Mouse (Mus musculus): ENCODE results near the gene Hace1. TPM values are rescaled to one million over a fixed set of nuclear protein-coding genes. Genes with fewer than 3 reads are reported as not detected.

The Hace1 gene
- polyA plus RNA-seq, 1 experiment from 2014 or later = 38.9 TPM

DNA sequence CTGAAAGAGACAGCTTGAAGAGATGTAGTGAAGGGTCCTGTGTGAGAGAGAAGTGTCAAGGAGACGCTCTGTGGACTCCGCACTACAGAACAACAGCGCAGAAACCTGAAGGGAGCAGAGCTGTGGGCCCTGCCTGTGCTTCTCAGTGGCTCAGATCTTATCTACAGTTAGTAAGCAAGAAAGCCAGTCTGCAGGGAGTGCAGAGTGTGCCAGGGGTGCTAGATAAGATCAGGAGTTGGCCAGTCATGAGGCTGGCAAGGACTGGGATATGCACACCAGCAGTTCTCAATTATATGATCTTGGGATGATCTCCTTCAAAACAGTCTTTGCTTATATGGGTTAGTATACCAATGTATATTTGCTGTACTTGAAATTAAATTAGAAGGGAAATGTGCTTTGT is 121.3 kb downstream of the Hace1 start:
- Histone ChIP-seq H3K9me3 (replicated peaks) (no peaks in the 10 kb centered on the region), H3K36me3 (replicated peaks) (peaks cover 22% of the 10 kb centered on the region), H3K27ac (replicated peaks) (no peak overlapping the region), H3K4me1 (replicated peaks) (no peaks in the 10 kb centered on the region), H3K27me3 (no peaks in the 10 kb centered on the region), H3K4me3 (replicated peaks) (no peak overlapping the region), H3K4me2 (no peak overlapping the region), H3K9ac (no peak overlapping the region)
- no peak; the same call in 1 of the 2 replicates for ATAC-seq (ENCODE audit: insufficient read depth)
- WGBS (ENCODE audit: insufficient replicate concordance) = 91% methylated on average over 3 of the region's 3 CpGs

DNA sequence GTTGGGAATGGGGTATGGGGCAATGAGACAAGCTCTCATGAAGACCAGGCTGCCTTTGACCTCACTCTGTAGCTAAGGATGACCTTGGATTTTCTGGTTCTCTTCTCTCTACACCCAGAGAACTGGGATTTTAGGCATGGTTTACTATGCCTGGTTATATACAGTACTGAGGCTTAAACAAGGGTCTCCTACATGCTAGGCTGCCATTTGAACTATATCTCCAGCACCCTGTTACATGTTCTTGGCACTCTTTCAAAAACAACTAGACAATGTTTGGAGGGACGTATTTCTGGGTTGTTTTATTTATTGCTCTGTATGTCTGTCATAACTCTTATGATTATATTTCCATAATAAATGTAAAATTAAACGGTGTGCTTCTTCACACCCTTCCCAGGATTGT is 129.2 kb downstream of the Hace1 start:
- WGBS (ENCODE audit: insufficient replicate concordance) = 83% methylated on average over 2 of the region's 2 CpGs
- ATAC-seq (ENCODE audit: insufficient read depth) = no peak
- Histone ChIP-seq H3K9me3 (replicated peaks) (no peaks in the 10 kb centered on the region), H3K4me2 (no peak overlapping the region), H3K27me3 (no peaks in the 10 kb centered on the region), H3K4me1 (replicated peaks) (no peaks in the 10 kb centered on the region), H3K9ac (no peak overlapping the region), H3K36me3 (replicated peaks) (peaks cover 47% of the 10 kb centered on the region), H3K4me3 (replicated peaks) (no peak overlapping the region), H3K27ac (replicated peaks) (no peak overlapping the region)

GRCm38 (mm10) chr10:45710848-45711247 is 133.2 kb downstream of the Hace1 start:
- Histone ChIP-seq H3K4me3 (replicated peaks) (no peak overlapping the region), H3K36me3 (replicated peaks) (peaks cover 67% of the 10 kb centered on the region), H3K27me3 (no peaks in the 10 kb centered on the region), H3K9me3 (replicated peaks) (no peaks in the 10 kb centered on the region), H3K4me2 (no peak overlapping the region), H3K4me1 (replicated peaks) (no peaks in the 10 kb centered on the region), H3K9ac (no peak overlapping the region), H3K27ac (replicated peaks) (no peak overlapping the region)
- WGBS (ENCODE audit: insufficient replicate concordance) = 87% methylated on average over 3 of the region's 3 CpGs
- no peak for ATAC-seq (ENCODE audit: insufficient read depth)

DNA sequence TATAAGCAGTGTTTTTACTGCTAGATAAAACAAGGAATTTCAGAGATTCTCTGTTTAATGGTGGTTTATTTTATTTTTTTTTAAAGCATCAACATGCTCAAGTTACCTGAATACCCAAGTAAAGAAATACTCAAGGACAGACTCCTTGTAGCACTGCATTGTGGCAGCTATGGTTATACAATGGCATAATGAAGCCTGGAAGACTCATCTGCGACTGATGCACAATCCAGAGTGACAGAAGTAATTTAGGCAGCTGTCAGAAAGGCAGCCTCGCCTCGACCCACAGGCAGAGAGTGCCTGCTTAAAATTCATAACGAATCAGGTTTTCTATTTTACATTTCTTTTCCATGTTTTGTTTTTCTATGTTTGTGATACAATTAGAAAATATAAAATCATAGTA is 133.7 kb downstream of the Hace1 start:
- H3K9ac ChIP-seq = no peak overlapping the region
- H3K36me3 ChIP-seq (replicated peaks) = peaks cover 69% of the 10 kb centered on the region
- no peak overlapping the region for H3K27ac ChIP-seq (replicated peaks)
- no peak overlapping the region for H3K4me2 ChIP-seq
- no peak for ATAC-seq (ENCODE audit: insufficient read depth)
- no peaks in the 10 kb centered on the region for H3K27me3 ChIP-seq
- H3K4me3 ChIP-seq (replicated peaks) = no peak overlapping the region
- no peaks in the 10 kb centered on the region for H3K4me1 ChIP-seq (replicated peaks)
- no peaks in the 10 kb centered on the region for H3K9me3 ChIP-seq (replicated peaks)
- WGBS (ENCODE audit: insufficient replicate concordance) = 80% methylated on average over 4 of the region's 4 CpGs

Small RNA genes lying within 50 kb of the gene (microRNA-seq; reads per million reads assigned to microRNA genes)
- gene Gm27731 = not detected

Other genes starting within 250 kb of the Hace1 start
- 0.16 and 0.21 TPM in 2 replicates for gene Bves, start 242.1 kb upstream of the Hace1 start, polyA plus RNA-seq (2015; fragmentation: Nextera tagmentation; extraction: Ambion mirVana)
- 5.3 and 6.0 TPM in 2 replicates for gene Lin28b, start 91.4 kb upstream of the Hace1 start, polyA plus RNA-seq (2015; fragmentation: Nextera tagmentation; extraction: Ambion mirVana)

Data from liver, embryonic 15.5 days (tissue).